Mouse (Mus musculus) naive thymus-derived CD4-positive, alpha-beta T cell, adult 2 months (primary cell): ENCODE results near the gene Kank2.
"Not testable (repeated sequence)": the region's sequence is repeated elsewhere in the genome, so short reads cannot be mapped to it uniquely, and the experiment has no call there.

Experiments
- DNase-seq: peaks from one replicate; pipeline ENCODE4 v3.0.0-alpha.2; 2011; ENCODE audit warnings: low read depth

Kank2 gene

GRCm38 (mm10) chr9:21818125-21818524, 19.6 kb upstream of the Kank2 start:
- no peak for DNase-seq

- no peak for DNase-seq
Measured at GRCm38 (mm10) chr9:21816716-21817305, 18.3 kb upstream of the Kank2 start.

GRCm38 (mm10) chr9:21811170-21811569, 12.6 kb upstream of the Kank2 start:
- DNase-seq: no peak

GRCm38 (mm10) chr9:21808561-21808960, 10.0 kb upstream of the Kank2 start:
- DNase-seq: no peak

GRCm38 (mm10) chr9:21806976-21807375, 8.4 kb upstream of the Kank2 start:
- DNase-seq: no peak

GRCm38 (mm10) chr9:21806363-21806762, 7.8 kb upstream of the Kank2 start:
- DNase-seq: no peak

- peak; percentile 81 for DNase-seq
Measured at GRCm38 (mm10) chr9:21803986-21804644, 5.6 kb upstream of the Kank2 start.

GRCm38 (mm10) chr9:21801591-21801990, 3.0 kb upstream of the Kank2 start:
- DNase-seq: no peak

GRCm38 (mm10) chr9:21801121-21801520, 2.6 kb upstream of the Kank2 start:
- no peak for DNase-seq

GRCm38 (mm10) chr9:21799010-21799350, 436 bp upstream of the Kank2 start:
- peak; percentile 13 for DNase-seq

GRCm38 (mm10) chr9:21797921-21798344, 611 bp downstream of the Kank2 start:
- no peak for DNase-seq

GRCm38 (mm10) chr9:21796919-21797318, 1.6 kb downstream of the Kank2 start:
- DNase-seq: no peak

GRCm38 (mm10) chr9:21796259-21796658, 2.3 kb downstream of the Kank2 start:
- no peak for DNase-seq

- DNase-seq: no peak
Measured at GRCm38 (mm10) chr9:21795579-21795978, 3.0 kb downstream of the Kank2 start.

- no peak for DNase-seq
Measured at GRCm38 (mm10) chr9:21794925-21795324, 3.6 kb downstream of the Kank2 start.

GRCm38 (mm10) chr9:21794344-21794834, 4.2 kb downstream of the Kank2 start:
- no peak for DNase-seq

- DNase-seq: not testable (repeated sequence)
Measured at GRCm38 (mm10) chr9:21793507-21793906, 5.0 kb downstream of the Kank2 start.

- no peak for DNase-seq
Measured at GRCm38 (mm10) chr9:21792644-21793043, 5.9 kb downstream of the Kank2 start.

GRCm38 (mm10) chr9:21791861-21792260, 6.7 kb downstream of the Kank2 start:
- DNase-seq: no peak

- DNase-seq: no peak
Measured at GRCm38 (mm10) chr9:21788234-21788633, 10.3 kb downstream of the Kank2 start.

- no peak for DNase-seq
Measured at GRCm38 (mm10) chr9:21787654-21788053, 10.9 kb downstream of the Kank2 start.

- DNase-seq: peak; percentile 67
Measured at GRCm38 (mm10) chr9:21786906-21787305, 11.6 kb downstream of the Kank2 start.

GRCm38 (mm10) chr9:21786309-21786708, 12.2 kb downstream of the Kank2 start:
- DNase-seq: not testable (repeated sequence)
